Mouse (Mus musculus): ENCODE data around the gene Vmn1r51. TPM values are rescaled to one million over a fixed set of nuclear protein-coding genes. Genes with fewer than 3 reads are reported as not detected.
"Not testable (repeated sequence)": the region's sequence is repeated elsewhere in the genome, so short reads cannot be mapped to it uniquely, and the experiment has no call there.

The Vmn1r51 gene
- not detected in 2 replicates for polyA plus RNA-seq (2016; fragmentation: Nextera tagmentation; extraction: Ambion mirVana)

GRCm38 (mm10) chr6:90122296-90122695 lies at the start of gene Vmn1r51:
Vmn1r51 (plus strand) TSS chr6:90122596.
- 81% methylated on average over 1 of the region's 1 CpGs for WGBS
- H3K27ac ChIP-seq; H3K4me1 ChIP-seq; DNase-seq (ENCODE audit: low spot score); H3K27me3 ChIP-seq (ENCODE audit: insufficient read depth, poor library complexity, severe bottlenecking); H3K4me3 ChIP-seq; H3K36me3 ChIP-seq; H3K9me3 ChIP-seq: not testable (repeated sequence)

- DNase-seq (ENCODE audit: low spot score), result no peak
- Histone ChIP-seq H3K27ac (no peak within 1 kb of the TSS), H3K36me3 (no peaks in the 10 kb centered on the region), H3K27me3 (ENCODE audit: insufficient read depth, poor library complexity, severe bottlenecking) (no peaks in the 10 kb centered on the region), H3K4me3 (no peak within 1 kb of the TSS), H3K9me3 (peaks cover 11% of the 10 kb centered on the region), H3K4me1 (no peaks in the 10 kb centered on the region)
- 71% methylated on average over 4 of the region's 4 CpGs for WGBS
These were observed 44.0 kb upstream of the Vmn1r51 start, which contains the start of gene Vmn1r49 for GRCm38 (mm10) chr6:90078406-90078805. Vmn1r49 (minus strand) TSS chr6:90078506.

GRCm38 (mm10) chr6:90100566-90100965 lies 21.8 kb upstream of the Vmn1r51 start:
- Histone ChIP-seq H3K27ac (no peak overlapping the region), H3K36me3 (no peaks in the 10 kb centered on the region), H3K27me3 (ENCODE audit: insufficient read depth, poor library complexity, severe bottlenecking) (no peaks in the 10 kb centered on the region), H3K9me3 (no peaks in the 10 kb centered on the region; the same call in none of the 2 replicates), H3K4me1 (no peaks in the 10 kb centered on the region), H3K4me3 (no peak overlapping the region)
- DNase-seq (ENCODE audit: low spot score), result no peak
- 74% methylated on average over 2 of the region's 2 CpGs for WGBS

DNA sequence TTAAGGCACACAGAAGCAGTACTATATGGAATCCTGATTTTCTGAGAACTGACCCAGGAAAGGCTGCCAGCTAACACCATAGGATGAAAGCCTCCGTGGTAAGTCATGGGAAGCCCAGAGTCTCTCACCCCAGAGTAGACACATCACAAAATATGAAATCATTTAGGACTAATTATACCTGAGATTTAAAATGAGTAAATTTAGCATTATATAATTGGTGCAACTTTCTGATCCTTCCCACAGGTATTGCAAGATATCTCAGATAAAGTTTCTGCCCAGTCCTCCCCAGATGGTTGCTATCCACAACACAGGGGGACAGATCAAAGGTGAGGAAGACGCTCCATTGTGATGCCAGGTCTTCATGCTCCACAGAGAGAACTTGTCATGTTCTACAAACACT lies 21.3 kb upstream of the Vmn1r51 start, which contains the start of gene Vmn1r50:
Gene Vmn1r50, plus strand, starts transcription at position 301 of the 400 bp plus-strand sequence.
- WGBS, result 51% methylated on average over 2 of the region's 2 CpGs
- H3K27me3 ChIP-seq (ENCODE audit: insufficient read depth, poor library complexity, severe bottlenecking), result no peaks in the 10 kb centered on the region
- H3K36me3 ChIP-seq, result no peaks in the 10 kb centered on the region
- no peak for DNase-seq (ENCODE audit: low spot score)
- H3K27ac ChIP-seq, result no peak within 1 kb of the TSS
- no peaks in the 10 kb centered on the region; the same call in none of the 2 replicates for H3K9me3 ChIP-seq
- no peaks in the 10 kb centered on the region for H3K4me1 ChIP-seq
- H3K4me3 ChIP-seq, result no peak within 1 kb of the TSS

DNA sequence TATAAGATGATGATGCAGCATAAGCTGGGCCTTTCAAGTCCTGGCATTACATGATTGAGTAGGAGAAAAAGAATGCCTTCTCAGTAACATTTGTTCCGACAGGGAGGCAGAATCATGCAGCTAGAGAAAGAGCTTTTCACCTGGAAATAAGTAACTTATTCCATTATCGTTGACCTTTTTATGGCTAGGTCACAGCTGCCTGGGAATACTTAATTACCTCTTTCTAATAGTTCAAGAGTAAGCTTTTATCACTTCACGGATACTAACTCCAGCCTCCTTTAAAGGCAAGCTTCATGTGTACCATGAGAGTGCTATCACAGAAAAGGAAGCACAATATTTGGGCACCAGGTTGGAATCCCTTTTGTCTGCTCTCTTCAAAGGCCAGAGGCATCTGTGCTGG lies 37.7 kb downstream of the Vmn1r51 start:
- no peak for DNase-seq (ENCODE audit: low spot score)
- H3K4me3 ChIP-seq, result no peak overlapping the region
- no peaks in the 10 kb centered on the region for H3K4me1 ChIP-seq
- 76% methylated on average over 3 of the region's 3 CpGs for WGBS
- H3K27ac ChIP-seq, result no peak overlapping the region
- no peaks in the 10 kb centered on the region for H3K9me3 ChIP-seq
- no peaks in the 10 kb centered on the region for H3K27me3 ChIP-seq (ENCODE audit: insufficient read depth, poor library complexity, severe bottlenecking)
- no peaks in the 10 kb centered on the region for H3K36me3 ChIP-seq

DNA sequence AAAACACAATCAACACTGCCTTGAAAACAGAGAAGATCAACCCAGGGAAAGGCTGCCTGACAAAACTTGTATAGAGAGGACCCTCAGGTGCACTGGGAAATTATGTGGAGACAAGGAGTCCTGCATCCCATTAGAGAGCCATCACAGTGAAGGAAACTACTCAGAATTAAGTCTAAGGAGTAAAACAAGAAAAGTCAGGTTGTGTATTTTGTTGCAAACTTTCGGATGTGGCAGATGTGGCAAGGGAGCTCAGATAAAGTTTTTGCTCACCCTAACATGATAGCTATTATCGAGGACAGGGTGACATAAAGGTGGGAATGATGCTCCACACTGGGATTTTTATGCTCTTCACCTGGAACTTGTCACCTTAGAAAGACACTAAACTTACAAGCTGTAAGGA lies 52.1 kb downstream of the Vmn1r51 start, which contains the start of gene Vmn1r52:
Gene Vmn1r52, plus strand, starts transcription at position 301 of the 400 bp plus-strand sequence.
- H3K4me1 ChIP-seq, result no peaks in the 10 kb centered on the region
- H3K27ac ChIP-seq, result no peak within 1 kb of the TSS
- no peaks in the 10 kb centered on the region for H3K36me3 ChIP-seq
- no peak within 1 kb of the TSS for H3K4me3 ChIP-seq
- no peak for DNase-seq (ENCODE audit: low spot score)
- no peaks in the 10 kb centered on the region for H3K27me3 ChIP-seq (ENCODE audit: insufficient read depth, poor library complexity, severe bottlenecking)
- H3K9me3 ChIP-seq, result no peaks in the 10 kb centered on the region
- 62% methylated on average over 2 of the region's 2 CpGs for WGBS

Other genes with a start within 250 kb of the Vmn1r51 start
- not detected in 2 replicates for gene Vmn1r42, start 246.2 kb upstream of the Vmn1r51 start, polyA plus RNA-seq (2016; fragmentation: Nextera tagmentation; extraction: Ambion mirVana)
- not detected in 2 replicates for gene Vmn1r43, start 246.2 kb upstream of the Vmn1r51 start, polyA plus RNA-seq (2016; fragmentation: Nextera tagmentation; extraction: Ambion mirVana)
- gene Vmn1r44, start 238.9 kb upstream of the Vmn1r51 start, polyA plus RNA-seq (2016; fragmentation: Nextera tagmentation; extraction: Ambion mirVana), result not detected in 2 replicates
- not detected in 2 replicates for gene Vmn1r45, start 182.0 kb upstream of the Vmn1r51 start, polyA plus RNA-seq (2016; fragmentation: Nextera tagmentation; extraction: Ambion mirVana)
- not detected in 2 replicates for gene Vmn1r46, start 153.3 kb upstream of the Vmn1r51 start, polyA plus RNA-seq (2016; fragmentation: Nextera tagmentation; extraction: Ambion mirVana)
- not detected in 2 replicates for gene Vmn1r47, start 106.4 kb upstream of the Vmn1r51 start, polyA plus RNA-seq (2016; fragmentation: Nextera tagmentation; extraction: Ambion mirVana)
- gene Vmn1r48, start 85.8 kb upstream of the Vmn1r51 start, polyA plus RNA-seq (2016; fragmentation: Nextera tagmentation; extraction: Ambion mirVana), result not detected in 2 replicates
- not detected in 2 replicates for gene Vmn1r49, start 44.1 kb upstream of the Vmn1r51 start, polyA plus RNA-seq (2016; fragmentation: Nextera tagmentation; extraction: Ambion mirVana)
- not detected in 2 replicates for gene Vmn1r50, start 21.2 kb upstream of the Vmn1r51 start, polyA plus RNA-seq (2016; fragmentation: Nextera tagmentation; extraction: Ambion mirVana)
- gene Vmn1r52, start 52.2 kb downstream of the Vmn1r51 start, polyA plus RNA-seq (2016; fragmentation: Nextera tagmentation; extraction: Ambion mirVana), result not detected in 2 replicates
- not detected in 2 replicates for gene V1ra8, start 80.2 kb downstream of the Vmn1r51 start, polyA plus RNA-seq (2016; fragmentation: Nextera tagmentation; extraction: Ambion mirVana)
- not detected in 2 replicates for gene Vmn1r53, start 101.8 kb downstream of the Vmn1r51 start, polyA plus RNA-seq (2016; fragmentation: Nextera tagmentation; extraction: Ambion mirVana)
- gene Vmn1r54, start 123.7 kb downstream of the Vmn1r51 start, polyA plus RNA-seq (2016; fragmentation: Nextera tagmentation; extraction: Ambion mirVana), result not detected in 2 replicates
- gene BC048671, start 178.6 kb downstream of the Vmn1r51 start, polyA plus RNA-seq (2016; fragmentation: Nextera tagmentation; extraction: Ambion mirVana), result not detected in 2 replicates
- gene Chst13, start 202.6 kb downstream of the Vmn1r51 start, polyA plus RNA-seq (2016; fragmentation: Nextera tagmentation; extraction: Ambion mirVana), result 0.44 and 1.6 TPM in 2 replicates
- 0.21 TPM in 1 of 2 replicates, not detected in the other for gene Uroc1, start 210.7 kb downstream of the Vmn1r51 start, polyA plus RNA-seq (2016; fragmentation: Nextera tagmentation; extraction: Ambion mirVana)
- gene Zxdc, start 246.9 kb downstream of the Vmn1r51 start, polyA plus RNA-seq (2016; fragmentation: Nextera tagmentation; extraction: Ambion mirVana), result 5.3 and 5.5 TPM in 2 replicates